Mouse (Mus musculus) thymus, adult 2 months (tissue): ENCODE measurements around the gene Ccdc186. TPM values are rescaled to one million over a fixed set of nuclear protein-coding genes. Genes with fewer than 3 reads are reported as not detected.
"Not testable (repeated sequence)": the region's sequence is repeated elsewhere in the genome, so short reads cannot be mapped to it uniquely, and the experiment has no call there.

Source experiments
- DNase-seq: peaks from one replicate; pipeline ENCODE4 v3.0.0; 2021
- H3K27ac ChIP-seq: fragments of 200-500 bp; 2 replicates; pipeline ENCODE4 v1.5.1; 2012; ENCODE audit warnings: low read length, control low read depth; ENCODE audit not compliant: control insufficient read depth, insufficient read depth
- H3K27me3 ChIP-seq: fragments of 200-500 bp; 2 replicates; pipeline ENCODE4 v1.6.1; 2012; ENCODE audit warnings: mild to moderate bottlenecking, low read length, moderate library complexity, mixed read lengths; ENCODE audit not compliant: control insufficient read depth, insufficient read depth
- H3K36me3 ChIP-seq: fragments of 200-500 bp; 2 replicates; pipeline ENCODE4 v1.6.1; 2012; ENCODE audit warnings: mild to moderate bottlenecking, low read length, moderate library complexity; ENCODE audit not compliant: control insufficient read depth, insufficient read depth
- H3K4me1 ChIP-seq: fragments of 200-500 bp; replicated peaks from 2 replicates; pipeline ENCODE4 v1.6.1; 2012; ENCODE audit warnings: low read length; ENCODE audit not compliant: control insufficient read depth, insufficient read depth
- H3K4me3 ChIP-seq: fragments of 200-500 bp; 2 replicates; pipeline ENCODE4 v1.5.1; 2012; ENCODE audit warnings: mild to moderate bottlenecking, low read length, control low read depth, moderate library complexity; ENCODE audit not compliant: control insufficient read depth, insufficient read depth
- CTCF ChIP-seq: fragments of 200-500 bp; IDR thresholded peaks from 2 replicates; pipeline ENCODE4 v1.5.1; 2012; ENCODE audit warnings: mild to moderate bottlenecking, control low read depth, low read length, moderate library complexity, borderline replicate concordance; ENCODE audit not compliant: control insufficient read depth, poor library complexity, insufficient read depth; ENCODE audit errors: extremely low read depth
- POLR2A ChIP-seq: fragments of 200-500 bp; IDR thresholded peaks from 2 replicates; pipeline ENCODE4 v1.6.1; 2012; ENCODE audit warnings: mild to moderate bottlenecking, low read length, control low read depth, moderate library complexity; ENCODE audit not compliant: control insufficient read depth, poor library complexity, insufficient read depth; ENCODE audit errors: extremely low read depth
- WGBS: fragments of 180-500 bp; shearing (Covaris S2); methylation state at CpG from one replicate; pipeline ENCODE4 v1.1.7; 2018; 5-methylcytosine and 5-hydroxymethylcytosine counted together
- polyA plus RNA-seq: library from polyadenylated mRNA; depleted of rRNA; stranded (reverse); fragments of >200 nt; gene quantifications from 2 replicates; pipeline ENCODE4 v1.2.3, GENCODE M21; 2012

Gene Ccdc186
- polyA plus RNA-seq, 1 experiment: 5.9 TPM

DNA sequence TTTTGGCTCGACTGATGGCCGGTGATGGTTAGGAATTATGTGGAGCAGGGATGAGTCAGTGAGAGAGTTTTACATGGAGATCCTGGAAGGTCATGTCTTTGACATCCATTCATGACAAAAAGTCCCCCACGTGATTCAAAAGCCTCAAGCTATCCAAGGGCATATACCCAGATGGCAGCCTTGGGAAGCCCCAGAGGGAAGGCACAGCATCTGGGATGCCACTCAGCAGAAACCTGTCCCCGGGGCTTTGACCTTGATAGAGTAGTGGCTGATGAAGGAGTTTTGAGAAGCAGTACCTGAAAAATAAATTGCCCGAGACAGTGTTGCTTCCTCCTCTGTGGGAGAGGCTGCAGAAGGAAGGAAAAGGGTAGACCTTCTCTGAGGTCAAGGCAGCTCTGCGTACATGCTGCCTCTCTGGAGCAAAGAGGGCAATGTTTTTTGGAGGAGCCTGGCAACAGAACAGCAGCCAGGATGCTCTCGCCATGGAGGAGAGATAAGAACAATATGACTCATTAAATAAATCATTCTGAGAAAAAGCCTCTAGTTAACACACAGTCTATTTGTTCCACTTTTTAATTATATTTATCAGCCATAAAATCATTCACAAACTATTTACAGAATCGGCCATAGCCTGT, 61.6 kb downstream of the Ccdc186 start:
- no peaks in the 10 kb centered on the region for H3K36me3 ChIP-seq
- H3K4me1 ChIP-seq: no peaks in the 10 kb centered on the region
- no peaks in the 10 kb centered on the region for H3K27me3 ChIP-seq
- TF ChIP-seq CTCF (no peak), POLR2A (no peak)
- H3K27ac ChIP-seq: no peak overlapping the region
- no peak for DNase-seq
- H3K4me3 ChIP-seq: no peak overlapping the region
- WGBS: 65% methylated on average over 8 of the region's 8 CpGs

DNA sequence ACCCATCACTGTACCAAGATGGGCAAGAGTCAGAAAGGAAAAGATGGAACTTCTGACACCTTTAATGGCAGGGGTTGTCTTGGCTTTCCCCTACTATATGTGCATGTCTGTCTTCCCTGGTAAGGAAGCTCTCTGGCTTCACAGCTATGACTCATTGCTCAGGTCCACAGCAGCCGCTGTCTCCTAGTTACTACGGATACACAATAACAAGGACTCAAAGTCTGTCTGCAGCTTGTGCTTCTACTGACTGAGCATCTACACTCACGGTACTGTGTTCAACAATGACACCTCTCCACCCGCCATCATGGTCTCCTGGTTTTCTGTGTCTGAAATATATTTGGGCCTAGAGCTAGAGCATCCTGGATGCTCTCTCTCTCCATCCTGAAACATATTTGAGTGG, 62.2 kb downstream of the Ccdc186 start:
- DNase-seq: no peak
- Histone ChIP-seq H3K4me1 (no peaks in the 10 kb centered on the region), H3K27me3 (no peaks in the 10 kb centered on the region), H3K4me3 (no peak overlapping the region), H3K36me3 (no peaks in the 10 kb centered on the region), H3K27ac (no peak overlapping the region)
- TF ChIP-seq POLR2A (no peak), CTCF (no peak)
- 90% methylated on average over 4 of the region's 4 CpGs for WGBS

- no peak for TF ChIP-seq POLR2A
- TF ChIP-seq CTCF: no peak
- H3K4me1 ChIP-seq: no peaks in the 10 kb centered on the region
- 95% methylated on average over 2 of the region's 2 CpGs for WGBS
Measured at GRCm38 (mm10) chr19:56758311-56758710, 63.7 kb downstream of the Ccdc186 start.

DNA sequence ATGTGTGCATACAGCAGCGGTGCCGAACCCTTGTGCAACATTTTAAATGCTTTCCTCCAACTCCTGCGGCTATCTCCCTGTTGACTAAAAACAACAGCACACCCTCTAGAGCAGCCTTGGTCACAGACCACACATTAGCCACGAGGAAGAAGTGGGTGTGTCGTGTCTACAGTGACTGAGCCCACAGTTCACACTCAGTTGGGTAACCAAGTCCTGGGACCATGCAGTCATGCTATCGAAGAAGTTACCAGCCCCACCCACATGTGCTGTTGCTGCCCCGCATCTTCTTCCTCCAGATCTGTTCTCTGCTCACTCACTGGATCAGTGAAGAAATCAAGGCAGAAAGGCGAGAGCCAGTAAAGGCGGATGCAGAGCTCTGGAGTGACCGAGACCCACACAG, 65.6 kb downstream of the Ccdc186 start:
- Histone ChIP-seq H3K27ac (no peak overlapping the region), H3K4me1 (no peaks in the 10 kb centered on the region), H3K4me3 (no peak overlapping the region), H3K27me3 (no peaks in the 10 kb centered on the region), H3K36me3 (no peaks in the 10 kb centered on the region)
- 71% methylated on average over 10 of the region's 10 CpGs for WGBS
- no peak for TF ChIP-seq POLR2A
- no peak for TF ChIP-seq CTCF
- no peak for DNase-seq

More at GRCm38 (mm10) chr19:56758311-56758710, 63.7 kb downstream of the Ccdc186 start:
- DNase-seq: no peak
- Histone ChIP-seq H3K27ac (no peak overlapping the region), H3K27me3 (no peaks in the 10 kb centered on the region), H3K4me3 (no peak overlapping the region), H3K36me3 (no peaks in the 10 kb centered on the region)

GRCm38 (mm10) chr19:56754456-56754855, 67.5 kb downstream of the Ccdc186 start:
- 99% methylated on average over 2 of the region's 2 CpGs for WGBS
- H3K36me3 ChIP-seq, H3K27me3 ChIP-seq, H3K4me1 ChIP-seq, H3K27ac ChIP-seq, H3K4me3 ChIP-seq, DNase-seq: not testable (repeated sequence)

DNA sequence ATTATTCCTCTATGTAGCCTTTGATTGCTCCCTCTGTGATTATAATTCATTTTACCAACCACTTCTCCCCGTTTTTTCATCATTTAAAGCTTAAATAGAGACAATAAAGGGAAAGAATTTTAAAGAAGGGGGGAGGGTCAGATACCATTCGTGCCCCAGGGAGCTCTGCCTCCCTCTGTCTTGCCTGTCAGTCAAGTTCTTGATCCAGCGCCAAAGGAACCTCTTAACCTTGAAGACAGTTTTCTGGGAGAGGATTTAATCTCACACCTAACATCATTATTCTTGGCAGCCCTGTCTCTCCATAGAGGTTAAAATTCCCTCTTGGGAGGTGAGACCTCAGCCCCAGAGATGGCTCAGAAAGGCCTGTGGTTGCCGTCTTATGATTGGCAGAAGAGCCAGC, 71.3 kb downstream of the Ccdc186 start:
- TF ChIP-seq CTCF (no peak), POLR2A (no peak)
- Histone ChIP-seq H3K4me3 (no peak overlapping the region), H3K4me1 (no peaks in the 10 kb centered on the region), H3K27me3 (no peaks in the 10 kb centered on the region), H3K27ac (no peak overlapping the region), H3K36me3 (no peaks in the 10 kb centered on the region)
- WGBS: 82% methylated on average over 4 of the region's 4 CpGs
- DNase-seq: no peak

GRCm38 (mm10) chr19:56749343-56749742, 72.6 kb downstream of the Ccdc186 start:
- H3K4me3 ChIP-seq: no peak overlapping the region
- 79% methylated on average over 3 of the region's 3 CpGs for WGBS
- no peak for TF ChIP-seq POLR2A
- no peak for TF ChIP-seq CTCF
- H3K4me1 ChIP-seq: no peaks in the 10 kb centered on the region
- no peaks in the 10 kb centered on the region for H3K27me3 ChIP-seq
- no peaks in the 10 kb centered on the region for H3K36me3 ChIP-seq
- H3K27ac ChIP-seq: no peak overlapping the region
- no peak for DNase-seq
